Mouse (Mus musculus) gastrocnemius, adult 2 months (tissue): ENCODE results near the gene Slc30a10. TPM values are rescaled to one million over a fixed set of nuclear protein-coding genes. Genes with fewer than 3 reads are reported as not detected.
A peak's percentile ranks its signal among the peaks of the same experiment; 100 is the strongest.

Experiments
- DNase-seq: peaks from one replicate; pipeline ENCODE4 v3.0.0; 2022
- H3K27ac ChIP-seq: fragments of 200-600 bp; 2 replicates; pipeline ENCODE4 v1.8.1; 2022; ENCODE audit warnings: mild to moderate bottlenecking
- H3K4me3 ChIP-seq: fragments of 200-600 bp; 2 replicates; pipeline ENCODE4 v1.8.1; 2022; ENCODE audit warnings: mild to moderate bottlenecking, moderate library complexity
- CTCF ChIP-seq: fragments of 200-600 bp; IDR thresholded peaks from 2 replicates; pipeline ENCODE4 v1.8.1; 2022; ENCODE audit warnings: antibody characterized with exemption, mild to moderate bottlenecking, moderate library complexity
- intact Hi-C: fragments of 180-260 bp; cut with DNase I; formaldehyde crosslinking; loops from one replicate; pipeline ENCODE4 v1.15.1; 2025
- total RNA-seq, 2 experiments: library from RNA; stranded (reverse); gene quantifications; 2 replicates each; pipeline ENCODE4 v1.2.3; 2021

The Slc30a10 gene
- total RNA-seq, 2 experiments from 2014 or later = not detected

DNA sequence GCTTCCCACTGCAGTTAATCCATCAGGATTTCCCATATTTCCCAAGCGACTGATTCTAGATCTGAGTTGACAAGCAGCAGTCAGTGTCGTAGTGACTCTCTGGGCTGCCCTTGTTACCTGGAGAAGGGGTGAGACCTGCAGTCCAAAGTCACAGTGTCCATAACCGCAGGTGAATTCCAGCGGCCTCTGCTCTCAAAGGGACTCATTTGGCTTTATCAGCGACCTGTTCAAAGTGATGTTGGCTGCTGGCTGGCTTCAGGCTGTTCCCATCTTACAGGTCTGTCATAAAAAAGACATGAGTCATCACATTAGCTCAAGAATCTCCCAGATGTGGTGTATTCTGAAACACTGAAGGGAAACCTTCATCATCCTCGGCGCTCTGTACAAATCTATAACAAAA, 5.7 kb upstream of the Slc30a10 start:
- no peak overlapping the region for H3K4me3 ChIP-seq
- no peak for TF ChIP-seq CTCF
- no peak for DNase-seq
- no peak overlapping the region for H3K27ac ChIP-seq
- intact Hi-C loops = no loop called here

DNA sequence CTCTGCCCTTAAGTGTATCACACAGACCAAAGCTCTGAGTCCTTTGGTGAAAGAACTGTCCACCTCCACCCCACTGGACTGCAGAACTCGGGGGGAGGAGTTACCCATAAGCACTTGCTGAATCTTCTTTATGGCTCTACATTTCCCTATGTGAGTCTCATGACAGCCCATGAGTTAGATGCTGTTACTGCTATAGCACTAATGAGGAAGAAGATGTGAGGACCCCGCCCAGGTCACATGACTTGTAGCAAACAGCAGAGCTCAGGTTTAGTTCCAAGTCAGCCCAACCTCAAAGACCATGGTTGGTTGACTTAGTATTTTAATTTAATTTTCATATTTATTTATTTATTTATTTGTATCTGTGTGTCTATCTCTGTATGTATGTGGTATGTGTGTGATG, 4.9 kb upstream of the Slc30a10 start:
- Histone ChIP-seq H3K27ac (no peak overlapping the region), H3K4me3 (no peak overlapping the region)
- TF ChIP-seq CTCF = no peak
- intact Hi-C loops = no loop called here
- no peak for DNase-seq

DNA sequence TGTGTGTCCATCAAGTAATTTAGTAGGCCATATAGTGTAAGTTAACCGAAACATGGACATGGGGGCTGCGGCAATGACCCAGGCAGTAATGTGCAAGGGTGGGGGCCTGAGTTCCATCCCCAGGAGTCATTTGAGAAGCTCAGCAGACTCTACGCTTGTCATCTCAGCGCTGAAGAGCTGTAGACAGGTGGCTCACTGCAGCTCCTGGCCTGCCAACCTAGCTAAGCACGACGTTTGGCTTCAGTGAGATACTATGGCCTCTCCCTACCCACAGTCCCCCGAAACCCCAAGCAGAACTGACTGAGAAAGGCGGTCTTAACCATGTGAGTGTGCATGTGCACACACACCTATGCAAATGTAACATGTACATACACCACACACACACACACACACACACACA, 3.6 kb upstream of the Slc30a10 start:
- Histone ChIP-seq H3K27ac (no peak overlapping the region), H3K4me3 (no peak overlapping the region)
- peak; percentile 37 for DNase-seq
- intact Hi-C loops = no loop called here
- TF ChIP-seq CTCF = no peak

DNA sequence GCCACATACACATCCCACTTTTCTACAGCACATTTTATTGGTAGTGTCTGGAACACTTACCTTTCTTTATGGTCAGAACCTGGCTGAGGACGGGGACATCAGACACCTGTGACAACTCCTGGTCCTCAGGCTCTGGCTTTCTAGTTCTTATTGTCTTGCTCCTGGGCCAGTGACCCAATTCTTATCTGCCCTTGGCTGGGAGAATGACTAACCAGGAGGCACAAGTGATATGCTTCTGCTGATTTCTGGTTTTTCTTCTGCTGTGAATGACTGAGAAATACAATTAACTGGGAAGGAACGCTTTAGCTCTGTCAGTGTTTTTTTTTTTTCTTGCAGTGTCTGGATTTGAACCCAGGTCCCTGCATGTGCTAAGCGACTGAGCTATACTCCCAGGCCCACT, 3.2 kb upstream of the Slc30a10 start:
- no peak for DNase-seq
- Histone ChIP-seq H3K27ac (no peak overlapping the region), H3K4me3 (no peak overlapping the region)
- intact Hi-C loops = no loop called here
- no peak for TF ChIP-seq CTCF

DNA sequence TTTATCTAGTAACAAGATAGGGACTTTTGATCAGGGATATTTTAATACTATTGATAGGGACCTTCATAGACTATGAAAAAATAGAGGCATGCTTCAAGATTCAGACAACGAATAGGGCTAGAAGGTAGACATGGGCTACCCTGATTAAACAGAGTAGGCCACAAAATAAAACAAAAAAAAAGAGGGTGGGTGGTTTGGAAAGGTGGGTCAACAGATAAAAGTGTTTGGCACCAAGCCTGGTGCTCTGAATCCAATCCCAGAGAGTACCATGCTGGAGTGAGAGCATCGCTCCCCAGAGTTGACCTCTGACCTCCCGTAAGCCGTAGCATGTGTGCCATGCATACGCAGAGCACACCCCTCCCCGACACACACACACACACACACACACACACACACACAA, 2.2 kb upstream of the Slc30a10 start:
- Histone ChIP-seq H3K27ac (no peak overlapping the region), H3K4me3 (no peak overlapping the region)
- no peak for TF ChIP-seq CTCF
- intact Hi-C loops = no loop called here
- DNase-seq = no peak

DNA sequence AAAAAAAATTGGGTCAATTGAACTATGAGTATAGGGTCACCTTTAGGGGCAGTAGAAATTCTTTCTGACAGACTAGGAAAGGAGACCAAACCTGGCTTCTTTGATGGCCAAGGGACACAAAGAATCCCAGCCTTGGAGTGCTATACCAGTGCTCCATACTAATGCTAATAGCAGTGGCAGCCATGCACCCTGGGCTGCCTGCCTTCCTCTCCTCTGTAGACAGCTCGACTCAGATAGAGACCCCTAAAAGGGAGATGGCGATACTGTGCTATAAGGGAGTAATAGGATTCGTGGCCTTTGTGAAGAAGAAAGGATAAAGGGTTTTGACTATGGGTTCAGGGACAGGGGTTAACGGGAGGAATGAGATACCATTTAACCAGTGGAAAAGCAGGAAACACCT, 504 bp upstream of the Slc30a10 start:
- DNase-seq = no peak
- no peak for TF ChIP-seq CTCF
- intact Hi-C loops = no loop called here
- Histone ChIP-seq H3K4me3 (peak overlapping the region; percentile 66), H3K27ac (no peak overlapping the region)

DNA sequence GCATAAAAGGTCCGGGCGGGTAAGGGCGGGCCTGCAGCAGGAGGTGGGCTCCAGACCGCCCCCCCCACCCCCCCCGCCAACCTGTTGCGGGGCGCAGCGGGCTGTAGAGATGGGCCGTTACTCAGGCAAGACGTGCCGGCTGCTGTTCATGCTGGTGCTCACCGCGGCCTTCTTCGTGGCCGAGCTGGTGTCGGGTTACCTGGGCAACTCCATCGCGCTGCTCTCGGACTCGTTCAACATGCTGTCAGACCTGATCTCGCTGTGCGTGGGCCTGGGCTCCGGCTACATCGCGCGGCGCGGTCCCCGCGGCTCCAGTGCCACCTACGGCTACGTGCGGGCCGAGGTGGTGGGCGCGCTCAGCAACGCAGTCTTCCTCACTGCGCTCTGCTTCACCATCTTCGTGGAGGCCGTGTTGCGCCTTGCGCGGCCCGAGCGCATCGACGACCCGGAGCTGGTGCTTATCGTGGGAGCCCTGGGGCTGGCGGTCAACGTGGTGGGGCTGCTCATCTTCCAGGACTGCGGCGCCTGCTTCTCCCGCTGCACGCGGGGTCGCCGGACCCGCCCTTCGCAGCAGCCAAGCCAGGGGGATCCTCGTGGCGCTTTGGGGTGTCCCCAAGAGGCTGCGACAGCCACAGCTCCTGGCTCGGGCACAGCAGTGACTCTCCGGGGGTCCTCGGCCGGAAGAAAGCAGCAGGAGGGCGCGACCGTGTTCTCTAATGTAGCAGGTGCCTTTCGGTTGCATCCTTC, 480 bp downstream of the Slc30a10 start:
- no peak for TF ChIP-seq CTCF
- H3K4me3 ChIP-seq = peak overlapping the region; percentile 66
- peak; percentile 54 for DNase-seq
- H3K27ac ChIP-seq = no peak overlapping the region
- intact Hi-C loops = no loop called here

DNA sequence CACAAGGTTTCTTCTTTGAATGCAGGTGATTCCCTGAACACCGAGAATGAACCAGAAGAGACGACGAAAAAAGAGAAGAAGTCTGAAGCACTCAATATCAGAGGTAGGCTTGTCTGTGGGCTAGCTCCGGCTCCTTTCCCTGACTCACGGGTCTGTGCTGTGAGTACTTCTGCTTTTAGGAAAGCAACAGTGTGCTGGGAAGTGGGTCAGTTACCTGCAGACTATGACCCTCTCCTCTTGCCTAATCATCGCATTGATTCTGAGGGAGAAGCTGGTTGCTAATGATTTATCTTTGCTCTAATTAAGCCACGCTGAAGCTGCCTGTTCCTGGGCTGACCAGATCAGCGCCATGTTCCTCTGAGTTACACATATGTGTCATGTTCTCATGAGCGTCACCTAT, 1.7 kb downstream of the Slc30a10 start:
- no peak overlapping the region for H3K27ac ChIP-seq
- intact Hi-C loops = no loop called here
- no peak for TF ChIP-seq CTCF
- no peak overlapping the region for H3K4me3 ChIP-seq
- no peak for DNase-seq

DNA sequence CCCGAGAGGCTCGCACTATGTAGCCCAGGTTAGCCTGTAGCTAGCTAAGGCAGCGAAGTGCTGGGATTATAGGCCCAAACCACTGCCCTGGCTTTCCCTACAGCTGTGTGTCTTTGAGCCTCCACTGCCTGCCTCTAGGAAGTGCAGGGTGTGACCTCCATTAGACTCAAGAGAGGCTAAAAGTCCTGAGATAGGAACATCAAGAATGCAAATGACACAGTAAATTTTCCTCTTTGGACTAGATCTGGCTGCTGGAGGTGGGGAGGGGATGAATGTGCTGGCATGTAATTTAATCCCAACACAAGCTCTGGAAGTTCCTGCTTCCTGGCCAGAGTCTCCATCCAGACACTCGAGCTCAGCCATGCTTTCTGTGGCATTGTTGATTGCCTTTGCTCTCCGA, 5.4 kb downstream of the Slc30a10 start:
- Histone ChIP-seq H3K4me3 (no peak overlapping the region), H3K27ac (no peak overlapping the region)
- TF ChIP-seq CTCF = no peak
- intact Hi-C loops = no loop called here
- no peak for DNase-seq

DNA sequence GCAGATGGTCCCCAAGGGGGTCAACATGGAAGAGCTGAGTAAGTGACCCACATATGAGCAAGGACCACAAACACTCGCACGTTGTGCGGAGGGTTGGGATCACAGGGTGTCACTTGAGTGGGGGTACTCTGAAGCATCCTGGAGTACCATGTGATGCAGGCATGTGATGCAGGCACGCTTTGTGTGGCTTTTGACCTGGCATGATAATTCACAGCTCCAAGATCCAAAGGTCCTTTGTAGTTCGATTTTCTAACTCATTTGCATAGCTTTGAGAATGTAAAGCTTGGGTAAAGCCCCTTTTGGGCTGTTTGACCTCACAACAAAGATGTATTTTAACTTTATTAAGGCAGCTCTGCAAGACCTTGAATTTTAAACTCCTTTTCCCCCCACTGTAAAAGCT, 8.2 kb downstream of the Slc30a10 start:
- TF ChIP-seq CTCF = no peak
- H3K4me3 ChIP-seq = no peak overlapping the region
- intact Hi-C loops = no loop called here
- DNase-seq = no peak
- no peak overlapping the region for H3K27ac ChIP-seq

DNA sequence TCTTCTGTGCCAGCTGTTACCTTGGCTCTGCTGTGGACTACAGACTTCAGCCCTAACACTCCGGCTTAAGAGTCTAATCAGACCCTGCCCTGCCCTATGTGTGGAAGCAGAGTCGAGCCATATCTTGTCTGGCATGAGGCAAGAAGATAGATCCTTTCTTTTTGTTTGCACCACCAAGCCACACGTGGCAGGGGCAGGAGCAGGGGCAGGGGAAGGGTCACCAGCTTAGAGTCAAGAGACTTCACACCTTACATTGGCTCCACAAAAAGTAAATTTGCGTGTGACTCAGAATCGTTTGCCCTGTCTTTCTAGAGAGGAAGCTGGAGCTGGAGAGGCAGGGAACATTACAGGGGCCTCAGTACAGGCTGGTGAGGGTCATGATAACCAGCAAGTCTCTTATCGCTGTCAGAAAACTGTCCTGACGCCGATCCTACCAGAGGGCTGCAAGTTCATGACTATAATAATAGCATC, 14.9 kb downstream of the Slc30a10 start:
- no peak for DNase-seq
- Histone ChIP-seq H3K27ac (no peak overlapping the region), H3K4me3 (no peak overlapping the region)
- TF ChIP-seq CTCF = no peak
- intact Hi-C loops = no loop called here

DNA sequence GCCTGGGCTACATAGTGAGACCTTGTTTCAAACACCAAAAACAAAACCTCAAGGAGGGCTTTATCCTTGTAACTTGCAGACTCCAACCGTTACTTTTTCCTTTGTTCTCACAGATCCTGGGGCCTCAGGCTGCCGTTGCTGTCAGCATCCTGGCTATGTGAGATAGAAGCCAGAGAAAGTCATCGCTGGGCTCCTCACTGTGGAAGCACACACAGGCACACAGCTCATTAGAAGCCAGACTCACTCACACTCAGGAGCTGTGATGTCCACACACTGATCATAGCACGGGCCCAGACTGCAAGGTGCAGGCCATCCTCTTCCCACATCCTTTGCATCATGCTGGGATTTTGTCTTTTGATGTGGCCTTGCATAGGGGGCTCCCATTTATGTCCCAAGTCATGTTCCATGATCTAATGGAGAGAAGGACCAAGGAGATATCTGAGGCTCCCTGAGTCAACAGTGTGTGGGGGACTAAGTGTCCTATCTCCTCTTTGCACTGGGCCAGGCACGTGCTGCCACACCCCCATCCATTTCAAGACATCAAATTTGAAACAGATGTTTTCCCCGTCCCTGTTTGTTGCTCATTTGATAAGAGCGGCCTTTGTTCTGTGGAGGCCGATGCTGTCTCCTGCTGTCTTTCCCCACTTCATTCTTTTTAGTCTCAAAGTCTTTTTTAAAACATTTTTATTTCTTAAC, 17.5 kb downstream of the Slc30a10 start:
- H3K27ac ChIP-seq = no peak overlapping the region
- H3K4me3 ChIP-seq = no peak overlapping the region
- DNase-seq = no peak
- TF ChIP-seq CTCF = no peak
- intact Hi-C loops = no loop called here

DNA sequence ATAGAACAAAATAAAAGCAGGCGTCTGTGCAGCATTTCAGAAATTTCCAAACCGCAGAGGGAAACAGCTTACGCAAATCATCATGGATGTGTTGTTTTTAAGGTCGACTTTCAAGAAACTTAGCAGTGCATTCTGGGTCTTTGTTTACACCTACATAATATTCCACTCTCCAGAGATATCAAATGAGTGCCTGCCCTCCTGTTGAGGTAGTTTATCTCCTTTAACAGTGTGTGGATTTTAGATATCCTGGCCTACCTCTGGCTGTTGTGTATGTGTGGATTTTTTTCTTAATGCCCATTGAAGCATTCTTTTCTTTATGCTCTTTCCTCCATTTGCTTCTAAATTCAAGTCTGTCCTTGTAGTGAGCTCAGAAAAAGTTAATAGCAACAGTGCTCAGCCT, 18.1 kb downstream of the Slc30a10 start:
- DNase-seq = no peak
- no peak overlapping the region for H3K4me3 ChIP-seq
- no peak for TF ChIP-seq CTCF
- intact Hi-C loops = no loop called here
- H3K27ac ChIP-seq = no peak overlapping the region

DNA sequence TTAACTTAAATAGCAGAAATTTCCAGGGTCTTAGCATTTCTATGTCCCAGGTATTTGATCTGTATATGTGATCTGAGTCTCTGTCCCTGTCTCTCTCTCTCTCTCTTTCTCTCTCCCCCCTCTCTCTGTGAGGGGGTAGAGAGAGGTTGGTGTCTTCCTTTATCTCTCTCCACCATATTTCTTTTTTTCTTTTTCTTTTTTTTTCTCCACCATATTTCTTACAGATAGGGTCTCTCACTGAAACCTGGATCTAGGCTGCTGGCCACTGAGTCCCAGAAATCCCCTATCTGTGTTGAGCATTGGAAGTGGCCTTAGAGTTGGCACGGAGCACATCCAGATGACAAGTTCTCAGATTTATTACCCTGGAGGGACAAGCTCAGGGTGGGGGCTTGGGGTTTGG, 18.8 kb downstream of the Slc30a10 start:
- Histone ChIP-seq H3K4me3 (no peak overlapping the region), H3K27ac (no peak overlapping the region)
- no peak for TF ChIP-seq CTCF
- DNase-seq = no peak
- intact Hi-C loops = no loop called here
